Mouse (Mus musculus) T-helper 17 cell (primary cell): ENCODE data around the gene Gm20388.

Experiments used
- in situ Hi-C, 2 experiments: fragments of 300-600 bp; cut with MboI, MseI; formaldehyde crosslinking; loops; 1 replicate in 1 of 2; 2 replicates in 1 of 2; pipeline ENCODE4 v1.15.1; 2025; ENCODE audit warnings: high pct_unique_total_duplicates in 2 of 2

Gm20388 gene

DNA sequence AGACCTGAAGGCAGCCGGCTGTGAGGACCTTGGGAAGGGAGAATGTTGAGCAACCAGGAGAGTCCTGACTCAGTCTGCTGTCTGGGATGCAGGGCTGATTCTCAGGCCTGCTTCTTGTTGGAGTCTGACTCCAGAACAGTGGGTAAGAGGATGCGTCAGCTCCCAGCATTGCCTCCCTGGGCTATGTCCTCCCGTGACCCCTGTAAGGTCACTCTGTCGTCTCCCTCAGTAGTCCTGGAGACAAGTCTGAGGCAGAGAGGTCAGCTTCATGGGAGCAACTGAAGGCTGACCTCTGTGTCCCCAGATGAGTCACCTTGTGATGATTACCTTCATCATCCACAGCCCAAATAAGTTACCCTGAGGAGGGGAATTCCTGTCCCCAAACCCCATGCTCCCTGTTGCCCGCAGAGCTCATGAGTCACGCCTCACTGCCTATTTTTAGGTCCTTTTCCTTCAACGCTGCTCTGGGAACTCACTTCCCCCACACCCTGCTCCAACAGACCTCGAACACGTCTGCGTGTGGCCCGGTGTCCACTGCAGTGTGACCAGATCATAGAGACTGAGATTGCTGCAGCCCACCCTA is 2234.2 kb downstream of the Gm20388 start:
- in situ Hi-C loops, result no loop called here

GRCm38 (mm10) chr8:122149045-122149444 is 2238.4 kb downstream of the Gm20388 start:
- in situ Hi-C loops, result no loop called here

- in situ Hi-C loops, result no loop called here
Measured at GRCm38 (mm10) chr8:122149606-122150005, 2239.0 kb downstream of the Gm20388 start.

- in situ Hi-C loops, result no loop called here
Measured at GRCm38 (mm10) chr8:122151541-122151940, 2240.9 kb downstream of the Gm20388 start.

GRCm38 (mm10) chr8:122155082-122155643 is 2244.5 kb downstream of the Gm20388 start:
- in situ Hi-C loops, result no loop called here

GRCm38 (mm10) chr8:122155964-122156363 is 2245.3 kb downstream of the Gm20388 start:
- in situ Hi-C loops, result no loop called here

- in situ Hi-C loops, result no loop called here
Measured at GRCm38 (mm10) chr8:122157689-122158088, 2247.0 kb downstream of the Gm20388 start.

- in situ Hi-C loops, result loop anchor here in 1 of 2 experiments (5.0 kb wide), 1 partner anchor 102 kb away; no protein-coding TSS in a partner anchor
Measured at GRCm38 (mm10) chr8:122160165-122160564, 2249.5 kb downstream of the Gm20388 start.

DNA sequence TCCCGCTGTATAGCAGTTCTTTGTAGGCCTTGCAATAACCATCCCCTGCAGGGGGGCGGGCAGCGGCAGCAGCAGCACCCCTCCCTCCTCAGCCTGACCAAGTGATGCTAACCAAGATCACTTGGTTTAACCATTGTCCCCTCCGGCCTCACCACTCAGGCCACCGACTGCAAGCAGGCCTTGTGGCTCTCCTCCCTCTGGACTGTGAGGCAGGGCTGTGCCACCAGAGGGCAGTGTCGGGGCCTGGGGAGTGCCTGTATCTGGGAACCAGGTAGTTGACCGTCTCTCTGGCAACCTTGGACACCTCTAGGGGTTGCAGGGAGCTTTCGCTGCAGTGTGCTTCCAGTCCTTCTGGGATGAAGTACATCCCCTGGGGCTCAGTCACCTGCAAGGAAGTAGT is 2252.4 kb downstream of the Gm20388 start:
- in situ Hi-C loops, result loop anchor here in 1 of 2 experiments (5.0 kb wide), 1 partner anchor 99 kb away; no protein-coding TSS in a partner anchor

DNA sequence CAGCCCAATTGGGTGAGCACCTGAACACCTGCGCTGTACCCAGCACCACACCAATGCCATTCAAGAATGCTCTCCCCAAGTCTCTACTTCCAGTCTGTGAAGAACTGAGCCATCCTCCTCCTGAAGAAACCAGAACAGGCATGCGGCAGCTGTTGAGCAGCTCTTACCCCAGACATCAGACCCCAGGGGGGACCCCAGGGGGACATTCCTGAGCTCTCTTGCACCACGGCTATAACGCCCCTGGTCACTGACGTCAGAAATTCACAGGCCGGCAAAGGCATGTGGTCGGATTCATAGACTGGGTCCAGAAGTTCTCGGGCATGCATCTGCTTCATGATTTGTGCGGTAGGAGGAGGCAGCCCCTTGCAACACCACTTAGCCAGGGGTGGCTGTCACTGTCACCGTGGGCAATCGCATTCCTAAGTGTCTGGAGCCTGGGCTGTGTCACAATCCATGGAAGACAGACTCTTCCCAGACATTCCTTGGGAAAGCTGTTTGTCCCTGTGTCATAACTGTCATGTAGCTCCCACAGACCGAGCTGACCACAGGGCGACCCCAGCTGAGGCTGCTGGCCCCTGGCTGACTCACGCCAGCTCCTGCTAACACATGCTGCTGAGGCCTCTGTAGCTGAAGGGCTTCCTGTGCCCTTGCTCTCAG is 2256.7 kb downstream of the Gm20388 start:
- in situ Hi-C loops, result no loop called here

DNA sequence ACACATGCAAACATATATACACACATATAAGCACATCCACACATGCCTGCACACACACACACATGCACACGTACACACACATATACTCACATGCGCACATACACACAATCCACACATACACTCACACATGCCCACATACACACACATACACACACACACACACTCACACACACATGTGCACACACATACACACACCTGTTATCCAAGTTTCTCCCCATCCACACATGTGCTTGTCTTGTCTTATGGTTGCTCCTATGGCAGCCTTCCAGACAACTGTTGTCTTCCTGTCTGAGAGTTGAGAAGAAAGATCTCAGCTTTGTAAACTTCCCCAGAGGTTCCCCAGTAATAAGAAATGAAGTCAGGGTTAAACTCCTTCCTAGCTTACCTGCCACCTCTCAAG is 2258.8 kb downstream of the Gm20388 start:
- in situ Hi-C loops, result no loop called here

- in situ Hi-C loops, result no loop called here
Measured at GRCm38 (mm10) chr8:122171823-122172222, 2261.2 kb downstream of the Gm20388 start.

DNA sequence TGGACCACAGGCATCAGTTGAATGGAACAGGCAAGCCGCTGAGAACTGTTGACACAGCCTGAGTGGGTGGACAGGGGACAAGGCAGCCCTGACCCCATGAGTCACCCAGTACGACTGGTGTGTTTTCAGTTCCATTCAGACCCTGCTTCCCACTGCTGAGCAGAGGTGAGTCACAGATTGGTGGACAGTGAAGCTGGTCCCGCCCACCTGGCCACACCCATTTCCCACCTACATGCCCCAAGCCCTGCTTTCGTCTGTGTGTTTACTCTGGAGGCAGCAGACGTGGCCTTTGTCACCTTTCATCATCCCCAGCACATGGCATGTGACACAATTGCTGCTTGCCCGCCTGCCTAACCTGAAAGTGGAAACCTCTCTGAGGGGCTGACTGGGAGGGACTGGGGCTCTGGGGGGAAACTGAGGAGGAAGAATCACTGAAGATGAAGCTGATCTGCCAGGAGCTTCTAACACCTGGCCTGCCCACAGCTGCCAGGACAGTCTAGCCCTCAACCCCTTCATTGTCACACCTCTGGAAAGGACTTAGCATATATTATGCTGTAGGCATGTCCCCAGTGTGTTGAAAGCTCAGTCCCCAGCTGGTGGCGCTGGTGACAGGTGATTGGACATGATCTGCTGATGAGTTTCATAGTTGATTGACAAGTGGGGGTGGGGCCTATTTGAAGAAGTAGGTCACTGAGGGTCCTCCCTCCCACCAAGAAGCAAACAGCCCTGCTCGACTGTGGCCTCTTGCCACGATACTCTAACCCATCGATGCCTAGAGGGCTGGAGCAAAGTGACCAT is 2263.7 kb downstream of the Gm20388 start:
- in situ Hi-C loops, result no loop called here

DNA sequence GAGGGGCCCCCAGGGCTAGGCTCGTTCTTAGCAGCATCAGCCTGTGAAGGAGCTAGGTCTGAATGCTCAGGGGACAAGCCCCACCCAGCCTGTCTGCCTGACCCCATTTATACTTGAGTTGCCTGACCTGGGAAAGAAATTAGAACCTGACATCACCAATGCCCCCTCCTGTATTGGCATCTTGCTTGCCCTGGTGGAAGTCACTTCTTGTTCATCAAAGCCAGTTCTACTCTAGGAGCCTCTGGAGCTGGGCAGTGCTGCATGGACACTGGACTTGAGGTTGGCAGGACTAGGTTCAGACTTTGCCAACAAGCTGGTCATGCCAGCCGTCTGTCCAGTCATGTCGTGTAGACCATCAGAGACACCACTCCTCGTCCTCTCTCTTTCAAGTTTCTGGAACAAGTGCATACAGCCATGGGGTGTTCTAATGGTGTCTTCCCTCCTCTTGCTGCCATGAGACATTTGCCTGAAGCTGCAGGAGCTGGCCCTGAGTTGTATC is 2267.8 kb downstream of the Gm20388 start:
- in situ Hi-C loops, result no loop called here

DNA sequence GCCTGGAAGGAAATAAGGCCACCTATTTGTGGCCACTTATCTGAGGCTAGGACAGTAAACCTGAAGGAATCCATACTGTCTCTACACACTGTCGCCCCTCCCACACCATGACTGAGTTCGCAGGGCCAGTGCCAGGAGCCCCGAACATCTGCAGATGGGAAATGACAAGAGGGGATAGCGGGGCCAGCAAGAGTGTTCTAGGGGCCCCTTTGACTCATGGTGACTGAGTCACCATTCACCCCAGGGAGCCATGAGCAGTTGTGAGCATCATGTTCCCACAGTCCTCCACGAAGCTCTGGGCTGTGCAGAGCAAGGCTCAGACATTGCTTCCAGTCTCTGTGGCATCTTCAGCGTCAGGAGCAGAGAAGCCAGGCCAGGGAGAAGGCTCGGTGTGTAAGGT is 2268.7 kb downstream of the Gm20388 start:
- in situ Hi-C loops, result no loop called here

DNA sequence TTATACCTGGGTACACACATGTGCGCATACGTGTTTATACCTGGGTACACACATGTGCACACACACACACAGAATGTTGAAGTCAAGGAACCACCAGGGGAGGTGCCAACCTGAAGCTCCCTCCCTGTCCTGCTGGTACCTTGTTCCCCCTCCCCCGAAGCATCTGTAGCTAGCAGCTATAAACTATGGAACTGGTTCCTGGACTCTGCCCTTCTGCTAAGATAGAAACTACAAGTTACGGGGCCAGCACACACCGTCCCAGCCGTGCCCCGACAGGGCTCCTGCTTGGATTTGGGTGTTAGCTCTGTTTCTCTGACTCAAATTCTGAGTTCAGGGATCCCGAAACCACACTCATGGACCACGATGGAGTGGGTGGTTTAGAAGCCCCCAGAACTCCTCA is 2269.5 kb downstream of the Gm20388 start:
- in situ Hi-C loops, result no loop called here

- in situ Hi-C loops, result no loop called here
Measured at GRCm38 (mm10) chr8:122181414-122181813, 2270.8 kb downstream of the Gm20388 start.

GRCm38 (mm10) chr8:122181991-122182390 is 2271.3 kb downstream of the Gm20388 start:
- in situ Hi-C loops, result no loop called here

GRCm38 (mm10) chr8:122186363-122186974 is 2275.8 kb downstream of the Gm20388 start:
- in situ Hi-C loops, result no loop called here

DNA sequence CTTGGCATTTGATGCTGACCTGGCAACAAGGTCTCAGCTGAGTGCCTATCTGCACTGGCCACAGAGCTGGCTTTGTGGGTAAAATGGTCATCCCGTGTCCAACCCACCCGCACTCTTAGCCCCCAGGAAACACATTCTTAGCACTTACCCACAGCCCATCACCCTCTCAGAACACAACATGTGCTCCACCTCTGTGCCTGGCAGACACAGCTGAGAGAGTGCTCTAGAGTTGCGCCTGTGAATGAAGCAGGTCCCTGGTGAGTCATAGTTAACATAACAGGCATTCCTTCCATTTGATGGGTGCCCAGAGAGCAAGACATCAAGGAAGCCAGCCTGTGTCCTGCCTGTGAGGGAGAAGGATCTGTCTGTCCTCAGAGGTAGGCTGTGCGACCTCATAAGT is 2276.6 kb downstream of the Gm20388 start:
- in situ Hi-C loops, result no loop called here

- in situ Hi-C loops, result no loop called here
Measured at GRCm38 (mm10) chr8:122190349-122191053, 2279.9 kb downstream of the Gm20388 start.
